Mouse (Mus musculus): ENCODE results near the gene Nrp1.

Nrp1 gene

DNA sequence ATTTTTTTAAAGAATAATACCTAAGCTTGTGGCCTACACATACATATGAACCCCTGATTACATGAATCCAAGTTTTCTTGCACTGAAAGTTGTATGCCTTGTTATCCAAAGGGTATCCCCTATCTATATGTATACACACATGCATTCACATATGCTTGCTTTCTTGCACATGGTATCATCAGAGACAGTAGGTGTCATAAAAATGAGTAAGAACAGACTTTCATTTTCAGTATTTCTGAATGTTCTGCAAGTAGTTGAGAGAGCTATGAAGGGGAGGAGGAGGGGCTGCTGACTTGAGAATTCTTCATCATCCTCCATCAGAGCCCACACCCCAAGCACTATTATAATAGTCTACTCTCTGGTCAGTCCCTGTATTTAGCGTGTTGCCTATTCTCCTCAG is 62.0 kb downstream of the Nrp1 start:
- DNase-seq, result no peak

- DNase-seq, result no peak
These were observed 65.4 kb downstream of the Nrp1 start for GRCm38 (mm10) chr8:128423813-128424212.

DNA sequence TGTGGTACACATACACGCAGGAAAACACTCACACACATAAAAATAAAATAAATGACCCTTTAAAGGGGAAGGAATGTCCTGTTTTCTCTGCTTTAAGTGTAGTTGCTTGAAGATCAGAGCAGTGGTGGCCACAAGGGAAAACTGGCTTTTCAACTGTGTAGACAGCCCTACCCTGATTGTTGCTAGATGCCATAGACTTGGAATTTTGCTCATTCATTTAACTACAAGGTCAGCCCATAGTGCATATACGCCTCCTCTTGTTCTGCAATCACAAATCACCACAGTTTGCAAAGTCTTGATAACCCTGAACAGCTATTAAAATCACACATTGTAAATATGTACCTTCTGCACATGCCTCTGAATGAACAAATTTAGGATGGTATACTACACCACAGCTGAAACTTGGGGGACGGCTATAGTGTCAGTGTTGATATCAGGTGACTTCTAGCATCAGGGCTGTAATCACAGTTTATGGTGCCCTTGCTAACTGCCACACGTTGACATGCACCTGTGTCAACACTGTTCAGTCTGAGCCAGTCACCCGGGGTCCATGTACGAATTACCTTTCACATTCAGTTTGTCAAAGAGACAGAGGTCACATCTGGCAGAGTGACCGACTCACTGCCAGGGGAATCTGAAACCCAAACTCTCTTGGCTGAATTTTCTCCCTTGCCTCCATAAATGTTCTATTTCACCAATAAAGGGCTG is 66.4 kb downstream of the Nrp1 start:
- no peak for DNase-seq

DNA sequence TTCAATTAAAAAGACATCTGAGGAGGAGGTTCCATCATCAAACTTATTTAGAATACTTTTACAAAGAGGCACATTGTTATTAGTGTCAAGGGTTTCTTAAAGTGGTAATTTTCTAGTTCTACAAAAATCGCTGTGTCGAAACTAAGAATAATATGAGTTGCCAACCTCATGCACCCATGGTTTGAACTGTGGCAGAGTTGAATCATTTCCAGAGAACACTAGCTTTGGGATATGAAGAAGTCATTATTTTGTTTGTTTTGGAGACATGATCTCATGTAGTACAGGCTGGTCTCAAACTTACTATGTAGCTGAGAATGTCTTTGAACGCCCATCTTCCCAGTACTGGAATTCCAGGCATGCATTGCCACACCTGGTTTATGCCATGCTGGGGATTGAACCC is 68.7 kb downstream of the Nrp1 start:
- no peak for DNase-seq

DNA sequence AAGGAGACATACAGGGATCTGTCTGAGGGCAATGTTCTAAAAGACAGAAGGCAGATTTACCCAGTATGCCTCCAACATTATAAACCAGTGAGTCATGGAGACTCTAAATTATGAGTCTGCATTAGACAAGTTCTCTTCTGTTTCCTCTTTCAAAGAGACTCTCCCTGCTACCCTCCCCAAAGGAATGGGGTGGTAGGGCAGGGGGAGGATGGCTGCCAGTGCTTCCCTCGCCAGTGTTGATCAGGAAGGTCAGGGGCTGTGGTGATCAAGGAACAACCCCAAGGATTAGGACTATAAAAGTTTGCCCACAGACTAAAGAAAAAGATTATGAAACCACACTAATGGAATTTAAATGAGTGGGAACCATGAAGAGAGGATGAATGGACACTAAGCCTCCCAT is 70.6 kb downstream of the Nrp1 start:
- no peak for DNase-seq

- no peak for DNase-seq
These were observed 72.7 kb downstream of the Nrp1 start for GRCm38 (mm10) chr8:128431082-128431481.

- DNase-seq, result no peak
These were observed 77.3 kb downstream of the Nrp1 start for GRCm38 (mm10) chr8:128435749-128436148.

- DNase-seq, result peak in 1 of 2 experiments; percentile 40
These were observed 78.9 kb downstream of the Nrp1 start for GRCm38 (mm10) chr8:128437156-128437825.

DNA sequence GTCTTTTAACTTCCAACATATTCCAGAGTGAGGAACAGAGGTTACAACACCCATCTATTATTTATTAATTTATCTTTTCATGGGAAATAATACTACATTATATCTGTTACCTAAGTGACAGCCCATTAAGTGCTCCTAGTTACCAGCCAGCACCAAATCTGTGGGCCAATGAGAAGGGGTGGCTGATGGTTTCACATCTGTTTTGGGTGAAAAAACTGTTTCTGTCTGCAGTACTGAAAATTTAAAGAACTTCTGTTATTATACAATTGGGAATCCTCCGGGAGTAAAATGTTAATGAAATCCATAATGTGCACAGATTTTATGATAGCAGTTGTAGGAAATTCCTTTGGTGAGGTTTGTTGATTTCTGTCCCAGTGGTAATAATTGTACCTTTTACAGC is 83.0 kb downstream of the Nrp1 start:
- no peak for DNase-seq

- DNase-seq, result no peak
These were observed 87.2 kb downstream of the Nrp1 start for GRCm38 (mm10) chr8:128445596-128445995.

DNA sequence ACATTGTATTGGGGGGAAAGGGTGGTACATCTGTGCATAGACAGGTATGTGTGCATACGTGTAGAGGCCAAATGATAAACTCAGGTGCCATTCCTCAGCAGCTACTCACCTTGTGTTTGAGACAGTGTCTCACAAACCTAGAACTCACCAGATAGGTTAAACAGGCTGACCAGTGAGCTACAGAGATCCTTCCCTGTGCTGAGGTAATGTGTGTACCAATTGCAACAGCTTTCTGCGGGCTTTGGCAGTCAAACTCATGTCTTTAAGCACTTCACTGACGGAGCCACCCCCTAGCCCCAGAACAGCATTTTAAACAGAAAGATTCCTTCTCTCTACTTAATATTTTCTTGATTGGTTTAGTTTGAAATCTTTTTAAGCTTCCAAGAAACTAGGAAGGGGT is 88.2 kb downstream of the Nrp1 start:
- DNase-seq, result peak; percentile 64 to 66

DNA sequence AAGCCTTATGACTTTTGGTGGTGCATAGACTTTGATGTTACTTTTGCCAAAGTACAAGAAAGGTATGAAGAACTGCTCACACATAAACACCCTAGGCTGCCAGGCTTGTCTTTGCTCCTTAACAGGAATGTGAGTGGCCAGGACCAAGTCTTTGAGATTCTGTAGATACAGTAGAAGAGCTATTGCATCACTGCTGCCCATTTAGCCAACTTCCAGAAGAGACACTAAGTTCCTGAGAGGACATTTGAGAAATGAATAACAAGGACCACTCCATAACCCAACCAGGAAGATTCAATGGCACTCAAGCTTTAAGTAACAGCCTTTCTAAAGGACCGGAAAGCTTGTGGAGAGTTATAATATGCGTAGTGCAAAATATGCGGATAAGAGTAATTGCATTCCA is 88.9 kb downstream of the Nrp1 start:
- peak; percentile 47 to 70 for DNase-seq

DNA sequence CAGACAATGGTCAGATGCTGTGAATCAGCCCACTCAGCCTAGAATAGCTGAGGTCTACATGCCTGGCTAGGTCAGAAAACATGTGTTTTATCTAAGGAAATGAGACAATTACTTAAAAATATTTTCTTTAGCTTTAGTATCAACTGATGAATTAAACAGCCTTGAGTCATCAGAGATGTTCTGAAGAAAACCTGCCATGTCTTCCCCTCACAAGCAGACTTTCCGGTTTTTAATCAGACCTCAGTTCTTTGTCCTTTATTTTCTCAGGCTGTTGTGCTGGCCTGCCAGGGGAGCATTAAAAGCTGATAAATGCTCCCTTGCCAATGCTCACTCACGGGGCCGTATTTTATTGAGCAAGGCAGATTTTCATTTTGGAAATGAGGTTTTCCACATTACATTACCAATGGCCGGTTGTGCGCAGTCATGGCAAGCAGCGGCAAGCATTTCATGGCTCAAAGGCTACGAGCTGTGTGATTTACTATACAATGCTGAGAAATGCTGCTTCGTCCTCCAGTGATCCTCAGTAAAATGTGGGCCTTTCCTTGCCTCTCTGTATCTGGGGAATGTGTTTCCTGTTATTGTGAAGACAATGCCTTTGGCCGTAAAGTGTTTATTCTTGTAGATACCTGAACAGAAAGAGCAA is 92.1 kb downstream of the Nrp1 start:
- no peak for DNase-seq

GRCm38 (mm10) chr8:128451121-128451520 is 92.7 kb downstream of the Nrp1 start:
- no peak for DNase-seq

DNA sequence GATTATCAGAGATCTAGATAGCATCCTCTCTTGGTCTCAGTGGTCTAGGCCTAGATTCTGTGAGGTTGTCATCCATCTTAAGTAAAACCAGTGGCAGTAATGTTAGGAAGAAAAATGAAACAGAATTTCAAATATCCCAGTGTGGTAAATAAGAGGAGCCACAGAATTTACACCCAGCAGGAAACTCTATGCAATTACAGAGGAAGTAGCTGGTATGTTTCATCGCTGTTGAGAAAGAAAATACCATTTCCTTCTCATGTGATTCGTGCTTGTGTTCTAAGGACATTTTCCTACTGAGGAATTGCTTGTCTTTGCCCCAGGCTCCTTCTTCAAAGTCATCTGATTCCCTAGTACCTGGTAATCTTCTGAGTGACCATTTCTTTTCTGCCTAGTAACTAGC is 95.1 kb downstream of the Nrp1 start:
- no peak for DNase-seq

DNA sequence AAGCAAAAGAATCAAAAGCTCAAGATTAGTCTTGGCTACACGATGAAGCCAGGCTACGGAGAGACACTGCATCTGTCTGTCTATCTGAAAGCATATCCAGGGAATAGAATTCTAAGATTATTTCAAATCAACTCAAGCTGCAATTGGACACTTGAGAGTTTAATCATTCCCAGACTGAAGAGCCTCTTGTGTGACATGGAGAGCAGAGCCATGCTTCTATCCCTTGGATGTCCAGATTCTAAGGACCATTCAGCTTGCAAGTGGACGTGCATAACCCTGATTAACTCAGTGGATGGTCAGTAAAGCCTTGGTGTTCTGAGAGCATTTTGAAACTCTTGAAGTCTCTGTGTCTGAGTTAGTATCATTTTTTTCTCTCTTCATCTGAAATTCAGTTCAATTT is 95.6 kb downstream of the Nrp1 start:
- peak; percentile 19 to 53 for DNase-seq

GRCm38 (mm10) chr8:128457277-128457676 is 98.9 kb downstream of the Nrp1 start:
- DNase-seq, result no peak

DNA sequence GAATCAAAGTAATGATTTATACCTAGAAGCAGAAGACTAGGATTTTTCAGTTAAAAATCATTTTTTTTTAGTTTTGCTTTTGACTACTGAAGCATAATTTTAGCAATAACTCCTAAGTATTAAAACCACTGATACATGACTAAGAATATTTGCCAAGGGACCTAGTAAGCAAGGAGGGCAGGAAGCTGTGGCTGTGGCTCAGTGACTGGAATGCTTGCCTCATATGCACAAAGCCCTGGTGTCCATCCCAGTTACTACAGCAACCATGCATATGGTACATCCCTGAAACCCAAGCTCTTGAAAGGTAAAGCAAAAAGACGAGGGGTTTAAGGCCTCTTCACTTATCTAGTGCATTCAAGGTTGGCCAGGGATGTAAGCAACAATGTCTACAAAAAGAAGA is 101.3 kb downstream of the Nrp1 start:
- DNase-seq, result no peak

GRCm38 (mm10) chr8:128461716-128462115 is 103.3 kb downstream of the Nrp1 start:
- DNase-seq, result no peak

DNA sequence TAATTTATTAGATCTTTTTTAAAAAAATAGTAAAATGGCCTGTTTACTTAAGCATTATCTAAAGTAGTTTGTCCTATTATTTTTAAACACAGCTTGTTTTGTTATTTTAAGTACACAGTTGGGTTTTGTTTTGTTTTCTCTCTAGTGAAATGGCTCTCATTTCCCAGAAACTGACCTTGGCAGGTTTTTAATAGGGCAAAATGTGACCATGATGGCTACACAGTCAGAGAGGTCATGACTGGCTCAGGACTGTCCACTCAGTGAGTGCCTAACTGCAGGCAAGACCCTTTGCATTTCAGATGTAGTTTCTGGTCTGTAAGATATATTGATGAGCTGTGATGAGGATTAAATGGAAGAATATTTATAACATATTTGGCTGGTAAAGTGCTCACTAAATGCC is 104.8 kb downstream of the Nrp1 start:
- no peak for DNase-seq

DNA sequence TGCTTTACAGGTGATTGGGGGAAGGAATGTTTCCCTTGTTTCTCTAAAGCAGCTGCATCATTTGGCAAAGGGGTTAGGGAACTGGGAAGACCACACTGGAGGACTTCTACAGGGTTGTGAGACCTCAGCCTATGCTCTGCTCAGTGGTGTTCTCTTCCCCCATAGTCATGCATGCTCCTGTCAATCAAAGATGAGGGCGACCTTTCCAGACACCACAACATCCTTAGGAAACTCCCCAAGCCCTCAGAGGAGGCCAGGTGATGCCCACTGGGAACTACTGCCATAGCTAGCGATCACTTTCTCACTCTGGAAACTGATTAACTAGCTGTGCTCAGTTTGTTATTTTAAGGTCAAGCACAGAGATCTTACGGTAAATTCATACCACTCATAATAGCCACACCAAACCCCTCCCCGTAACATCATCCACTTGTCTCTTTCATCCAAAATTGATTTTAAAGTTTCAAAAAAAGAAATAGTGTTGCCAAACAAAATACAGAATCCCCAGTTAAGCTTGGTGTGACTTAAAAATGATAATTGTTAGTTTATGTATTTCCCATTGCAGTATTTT is 105.7 kb downstream of the Nrp1 start:
- no peak for DNase-seq

- no peak for DNase-seq
These were observed 107.1 kb downstream of the Nrp1 start for GRCm38 (mm10) chr8:128465553-128465952.

- no peak for DNase-seq
These were observed 108.5 kb downstream of the Nrp1 start for GRCm38 (mm10) chr8:128466681-128467430.

All from lung, adult 18-20 months (tissue).